Mouse (Mus musculus) intestine, postnatal 0 days (tissue): Measurements from ENCODE around the gene Olfr1057. TPM values are rescaled to one million over a fixed set of nuclear protein-coding genes. Genes with fewer than 3 reads are reported as not detected.

ENCODE experiments used
- ATAC-seq: fragments of 200-750 bp; cut with Nextera tagmentation; 2 replicates; pipeline ENCODE4 v1.8.0; 2017; ENCODE audit warnings: mild to moderate bottlenecking, moderate TSS enrichment, moderate library complexity
- H3K27ac ChIP-seq: fragments of 300-500 bp; sonication (generic); 2 replicates; pipeline ENCODE4 v1.5.1; 2014; ENCODE audit warnings: mild to moderate bottlenecking, low read depth, low read length, moderate library complexity
- H3K27me3 ChIP-seq: fragments of 300-500 bp; sonication (generic); replicated peaks from 2 replicates; pipeline ENCODE4 v1.6.1; 2014; ENCODE audit warnings: low read length, mixed read lengths; ENCODE audit not compliant: control insufficient read depth, insufficient read depth
- H3K36me3 ChIP-seq: fragments of 300-500 bp; sonication (generic); 2 replicates; pipeline ENCODE4 v1.6.1; 2014; ENCODE audit warnings: mild to moderate bottlenecking, moderate library complexity; ENCODE audit not compliant: control insufficient read depth, insufficient read depth
- H3K4me1 ChIP-seq: fragments of 300-500 bp; sonication (generic); replicated peaks from 2 replicates; pipeline ENCODE4 v1.6.1; 2014; ENCODE audit warnings: antibody characterized with exemption, low read length, mixed read lengths; ENCODE audit not compliant: control insufficient read depth, insufficient read depth
- H3K4me2 ChIP-seq: fragments of 300-500 bp; sonication (generic); replicated peaks from 2 replicates; pipeline ENCODE4 v1.6.1; 2014; ENCODE audit warnings: low read depth, mild to moderate bottlenecking, moderate library complexity
- H3K4me3 ChIP-seq: fragments of 300-500 bp; sonication (generic); 2 replicates; pipeline ENCODE4 v1.5.1; 2014; ENCODE audit warnings: low read depth, low read length
- H3K9ac ChIP-seq: fragments of 300-500 bp; sonication (generic); 2 replicates; pipeline ENCODE4 v1.6.1; 2014; ENCODE audit warnings: mild to moderate bottlenecking, low read depth, low read length
- H3K9me3 ChIP-seq: fragments of 300-500 bp; sonication (generic); 2 replicates; pipeline ENCODE4 v1.6.1; 2016; ENCODE audit warnings: mixed run types; ENCODE audit not compliant: control insufficient read depth
- CTCF ChIP-seq: sonication (generic); IDR thresholded peaks from 2 replicates; pipeline ENCODE4 v1.5.1; 2016; ENCODE audit warnings: low read depth, mild to moderate bottlenecking, control low read depth, antibody characterized with exemption, moderate library complexity
- WGBS: fragments of 180-500 bp; shearing (Covaris S2); extraction: QIAGEN DNeasy Blood & Tissue Kit; methylation state at CpG from one replicate; pipeline ENCODE4 v1.1.7; 2014; 5-methylcytosine and 5-hydroxymethylcytosine counted together
- polyA plus RNA-seq: library from polyadenylated mRNA; unstranded; fragments of >200 nt; fragmentation: Nextera tagmentation; extraction: Ambion mirVana; gene quantifications from 2 replicates; pipeline ENCODE4 v1.2.1, GENCODE M21; 2015

The Olfr1057 gene
- polyA plus RNA-seq, 1 experiment from 2014 or later, result not detected

GRCm38 (mm10) chr2:86350184-86350583 lies 28.0 kb downstream of the Olfr1057 start, which contains the start of gene Olfr1055:
TSS of gene Olfr1055 (minus strand) at chr2:86350284.
- Histone ChIP-seq H3K27ac (no peak within 1 kb of the TSS), H3K4me3 (no peak within 1 kb of the TSS), H3K27me3 (no peaks in the 10 kb centered on the region), H3K4me1 (no peaks in the 10 kb centered on the region), H3K9me3 (no peaks in the 10 kb centered on the region), H3K36me3 (no peaks in the 10 kb centered on the region), H3K9ac (no peak within 1 kb of the TSS), H3K4me2 (no peak within 1 kb of the TSS)
- 92% methylated on average over 5 of the region's 5 CpGs for WGBS
- no peak for TF ChIP-seq CTCF
- ATAC-seq, result no peak

GRCm38 (mm10) chr2:86335333-86335732 lies 42.9 kb downstream of the Olfr1057 start, which contains the start of gene Olfr1054:
TSS of gene Olfr1054 (minus strand) at chr2:86335433.
- H3K4me1 ChIP-seq, result no peaks in the 10 kb centered on the region
- TF ChIP-seq CTCF, result no peak
- no peak within 1 kb of the TSS for H3K4me2 ChIP-seq
- no peaks in the 10 kb centered on the region for H3K36me3 ChIP-seq
- H3K9me3 ChIP-seq, result no peaks in the 10 kb centered on the region
- no peak for ATAC-seq
- no peaks in the 10 kb centered on the region for H3K27me3 ChIP-seq
- H3K27ac ChIP-seq, result no peak within 1 kb of the TSS
- H3K4me3 ChIP-seq, result no peak within 1 kb of the TSS
- WGBS, result 80% methylated on average over 3 of the region's 3 CpGs
- no peak within 1 kb of the TSS for H3K9ac ChIP-seq

Other genes with a start within 250 kb of the Olfr1057 start
- not detected in 2 replicates for gene Olfr1039, start 242.5 kb downstream of the Olfr1057 start, polyA plus RNA-seq
- gene Olfr1040, start 231.7 kb downstream of the Olfr1057 start, polyA plus RNA-seq, result not detected in 2 replicates
- gene Olfr1042, start 216.6 kb downstream of the Olfr1057 start, polyA plus RNA-seq, result not detected in 2 replicates
- not detected in 2 replicates for gene Olfr1043, start 210.9 kb downstream of the Olfr1057 start, polyA plus RNA-seq
- gene Olfr1044, start 200.6 kb downstream of the Olfr1057 start, polyA plus RNA-seq, result not detected in 2 replicates
- gene Olfr52, start 192.7 kb downstream of the Olfr1057 start, polyA plus RNA-seq, result not detected in 2 replicates
- gene Olfr1045, start 175.4 kb downstream of the Olfr1057 start, polyA plus RNA-seq, result not detected in 2 replicates
- not detected in 2 replicates for gene Olfr1046, start 159.1 kb downstream of the Olfr1057 start, polyA plus RNA-seq
- not detected in 2 replicates for gene Olfr1047, start 147.0 kb downstream of the Olfr1057 start, polyA plus RNA-seq
- gene Olfr1048, start 138.1 kb downstream of the Olfr1057 start, polyA plus RNA-seq, result not detected in 2 replicates
- gene Olfr1049, start 120.1 kb downstream of the Olfr1057 start, polyA plus RNA-seq, result not detected in 2 replicates
- not detected in 2 replicates for gene Olfr1051, start 99.3 kb downstream of the Olfr1057 start, polyA plus RNA-seq
- not detected in 2 replicates for gene Olfr1052, start 85.9 kb downstream of the Olfr1057 start, polyA plus RNA-seq
- not detected in 2 replicates for gene Olfr1053, start 63.1 kb downstream of the Olfr1057 start, polyA plus RNA-seq
- gene Olfr1054, start 43.0 kb downstream of the Olfr1057 start, polyA plus RNA-seq, result not detected in 2 replicates
- gene Olfr1055, start 28.1 kb downstream of the Olfr1057 start, polyA plus RNA-seq, result not detected in 2 replicates
- not detected in 2 replicates for gene Olfr1056, start 15.9 kb downstream of the Olfr1057 start, polyA plus RNA-seq
- gene Olfr1058, start 10.2 kb upstream of the Olfr1057 start, polyA plus RNA-seq, result not detected in 2 replicates
- not detected in 2 replicates for gene Olfr1061, start 35.7 kb upstream of the Olfr1057 start, polyA plus RNA-seq
- not detected in 2 replicates for gene Olfr1062, start 48.4 kb upstream of the Olfr1057 start, polyA plus RNA-seq
- gene Olfr1065, start 72.2 kb upstream of the Olfr1057 start, polyA plus RNA-seq, result not detected in 2 replicates
- not detected in 2 replicates for gene Olfr1066, start 77.9 kb upstream of the Olfr1057 start, polyA plus RNA-seq
- gene Olfr228, start 109.0 kb upstream of the Olfr1057 start, polyA plus RNA-seq, result not detected in 2 replicates
- gene Olfr1076, start 130.1 kb upstream of the Olfr1057 start, polyA plus RNA-seq, result not detected in 2 replicates
- gene Olfr1079, start 164.1 kb upstream of the Olfr1057 start, polyA plus RNA-seq, result not detected in 2 replicates
- not detected in 2 replicates for gene Olfr1080, start 179.8 kb upstream of the Olfr1057 start, polyA plus RNA-seq
- not detected in 2 replicates for gene Olfr1082, start 220.6 kb upstream of the Olfr1057 start, polyA plus RNA-seq